Mouse (Mus musculus) liver, postnatal 0 days (tissue): ENCODE results near the gene Kmt2c.

Source experiments
- CTCF ChIP-seq: sonication (generic); IDR thresholded peaks from 2 replicates; pipeline ENCODE4 v1.5.1; 2016; ENCODE audit warnings: antibody characterized with exemption, low read depth
- EP300 ChIP-seq: IDR thresholded peaks from 2 replicates; pipeline ENCODE4 v1.6.1; 2016; ENCODE audit warnings: antibody characterized with exemption, low read depth, mild to moderate bottlenecking

GRCm38 (mm10) chr5:25367126-25367525 is 131.5 kb downstream of the Kmt2c start:
- TF ChIP-seq CTCF (no peak), EP300 (no peak)
